In the genomic region with DNA sequence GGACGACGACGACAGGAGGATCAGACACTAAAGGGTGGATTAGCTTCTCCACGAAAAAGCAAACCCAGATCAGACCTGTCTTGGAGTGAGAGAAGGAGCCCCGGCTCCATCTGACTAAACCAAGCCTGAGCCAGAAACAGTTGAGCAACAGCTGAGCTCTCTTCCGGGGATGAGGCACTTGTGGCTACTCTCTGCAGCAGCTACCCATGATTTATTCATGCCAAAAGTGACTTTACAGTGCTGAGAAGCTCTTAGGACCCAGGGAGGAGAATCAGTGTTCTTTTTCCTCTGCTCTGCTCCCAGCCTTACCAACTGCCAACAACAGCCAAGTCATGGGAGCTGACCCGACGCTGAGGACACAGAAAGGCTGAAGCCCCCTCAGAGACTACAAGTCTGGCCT, we compare ENCODE assay signal across 1 mouse cellular context.
A peak's percentile ranks its signal among the peaks of the same experiment; 100 is the strongest.
TF ChIP-seq lines count a peak whose summit lies in the region.

No protein-coding gene starts in this region.

TF ChIP-seq in myocyte, 11 proteins besides CTCF, POLR2A, EP300 and RAD21 (continued from another document):
- TF ChIP-seq MYOD1 (IDR thresholded peaks at IDR 0.05; ENCODE audit: control insufficient read depth in 1 of 3, insufficient read length in 2 of 3, low read depth in 2 of 3) (peak; percentile 9 to 66 (median 47)), MYOG (IDR thresholded peaks at IDR 0.05; ENCODE audit: control insufficient read depth in 1 of 3, insufficient read depth in 1 of 3, insufficient read length in 2 of 3, low read depth in 2 of 3) (peak in 2 of 3 experiments; percentile 45 to 67), SRF (IDR thresholded peaks at IDR 0.05; ENCODE audit: control insufficient read depth, insufficient read length, low read depth) (no peak)
